Mouse (Mus musculus): ENCODE results near the gene Ino80d.

- TF ChIP-seq CTCF (IDR thresholded peaks at IDR 0.05; ENCODE audit: low read depth), result no peak
- no peak for TF ChIP-seq EP300 (IDR thresholded peaks at IDR 0.05; ENCODE audit: low read depth)
Observed at GRCm38 (mm10) chr1:62987561-62987960, 126.9 kb downstream of the Ino80d start.

Data from liver, postnatal 0 days (tissue).